Mouse (Mus musculus) lung, embryonic 16.5 days (tissue): ENCODE results near the gene Slc25a5. TPM values are rescaled to one million over a fixed set of nuclear protein-coding genes. Genes with fewer than 3 reads are reported as not detected.
"Not testable (repeated sequence)": the region's sequence is repeated elsewhere in the genome, so short reads cannot be mapped to it uniquely, and the experiment has no call there.

Experiments used
- ATAC-seq: fragments of 200-750 bp; cut with Nextera tagmentation; 2 replicates; pipeline ENCODE4 v1.8.0; 2017; ENCODE audit warnings: low read depth, mild to moderate bottlenecking, moderate library complexity
- H3K27ac ChIP-seq: fragments of 300-500 bp; sonication (generic); 2 replicates; pipeline ENCODE4 v1.5.1; 2014; ENCODE audit warnings: mild to moderate bottlenecking, control low read depth, low read length
- H3K27me3 ChIP-seq: fragments of 300-500 bp; sonication (generic); 2 replicates; pipeline ENCODE4 v1.6.1; 2014; ENCODE audit warnings: low read depth, low read length, mixed read lengths; ENCODE audit not compliant: control insufficient read depth, insufficient read depth
- H3K36me3 ChIP-seq: fragments of 300-500 bp; sonication (generic); 2 replicates; pipeline ENCODE4 v1.6.1; 2014; ENCODE audit warnings: low read length; ENCODE audit not compliant: control insufficient read depth, insufficient read depth
- H3K4me1 ChIP-seq: fragments of 300-500 bp; sonication (generic); replicated peaks from 2 replicates; pipeline ENCODE4 v1.6.1; 2014; ENCODE audit warnings: low read length, mixed read lengths; ENCODE audit not compliant: control insufficient read depth, insufficient read depth
- H3K4me2 ChIP-seq: fragments of 300-500 bp; sonication (generic); 2 replicates; pipeline ENCODE4 v1.6.1; 2014; ENCODE audit warnings: low read depth, low read length, control low read depth
- H3K4me3 ChIP-seq: fragments of 300-500 bp; sonication (generic); 2 replicates; pipeline ENCODE4 v1.5.1; 2014; ENCODE audit warnings: mild to moderate bottlenecking, low read length, control low read depth
- H3K9ac ChIP-seq: fragments of 300-500 bp; sonication (generic); 2 replicates; pipeline ENCODE4 v1.6.1; 2014; ENCODE audit warnings: low read length, control low read depth
- H3K9me3 ChIP-seq: fragments of 300-500 bp; sonication (generic); 2 replicates; pipeline ENCODE4 v1.6.1; 2016; ENCODE audit warnings: low read length; ENCODE audit not compliant: control insufficient read depth
- WGBS: fragments of 180-500 bp; shearing (Covaris S2); extraction: QIAGEN DNeasy Blood & Tissue Kit; methylation state at CpG from one replicate; pipeline ENCODE4 v1.1.7; 2014; 5-methylcytosine and 5-hydroxymethylcytosine counted together
- polyA plus RNA-seq: library from polyadenylated mRNA; unstranded; fragments of >200 nt; fragmentation: Nextera tagmentation; extraction: Ambion mirVana; gene quantifications from 2 replicates; pipeline ENCODE4 v1.2.1, GENCODE M21; 2015

The Slc25a5 gene
- polyA plus RNA-seq, 1 experiment from 2014 or later = 576 TPM

DNA sequence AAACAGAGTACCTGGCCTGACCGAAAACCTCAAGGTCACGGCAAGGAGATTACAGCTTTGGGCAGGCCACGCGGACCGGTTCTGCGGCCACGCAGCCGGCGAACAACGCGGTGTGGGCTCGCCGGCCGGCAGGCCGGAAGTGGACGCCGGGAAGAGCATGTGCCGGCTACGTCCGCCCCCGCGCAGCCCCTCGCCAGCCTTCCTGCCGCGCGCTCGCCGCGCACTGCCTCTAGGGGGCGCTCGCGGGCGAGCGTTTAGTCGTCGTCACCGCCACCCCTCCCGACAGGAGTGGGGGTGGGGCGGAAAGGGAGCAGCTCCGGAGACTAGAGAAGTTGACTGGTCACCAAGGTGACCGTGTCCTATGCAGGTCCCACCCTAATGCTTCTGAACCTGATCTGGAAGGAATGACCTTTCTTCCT is 721 bp downstream of the Slc25a5 start:
- Histone ChIP-seq H3K27ac (peak overlapping the region; percentile 91), H3K9me3 (no peaks in the 10 kb centered on the region), H3K9ac (peak overlapping the region; percentile 73), H3K27me3 (no peaks in the 10 kb centered on the region), H3K4me2 (peak overlapping the region; percentile 57), H3K4me1 (no peaks in the 10 kb centered on the region), H3K36me3 (peaks cover 4% of the 10 kb centered on the region), H3K4me3 (peak overlapping the region; percentile 66)
- peak; percentile 89 for ATAC-seq
- 12% methylated on average over 34 of the region's 41 CpGs for WGBS

- ATAC-seq, H3K36me3 ChIP-seq, H3K4me1 ChIP-seq, H3K27me3 ChIP-seq, H3K9me3 ChIP-seq: not testable (repeated sequence)
- peak overlapping the region; percentile 91 for H3K27ac ChIP-seq
- WGBS = 54% methylated on average over 8 of the region's 8 CpGs
- peak overlapping the region; percentile 73 for H3K9ac ChIP-seq
- H3K4me2 ChIP-seq = peak overlapping the region; percentile 57
- H3K4me3 ChIP-seq = peak overlapping the region; percentile 66
Measured at GRCm38 (mm10) chrX:36796734-36797133, 1.3 kb downstream of the Slc25a5 start.

- Histone ChIP-seq H3K4me1 (no peaks in the 10 kb centered on the region), H3K36me3 (peaks cover 4% of the 10 kb centered on the region), H3K27me3 (no peaks in the 10 kb centered on the region), H3K4me3 (no peak overlapping the region), H3K4me2 (no peak overlapping the region), H3K9ac (no peak overlapping the region), H3K27ac (no peak overlapping the region), H3K9me3 (no peaks in the 10 kb centered on the region)
- ATAC-seq = no peak
- WGBS = 43% methylated on average over 6 of the region's 6 CpGs
Measured at GRCm38 (mm10) chrX:36799131-36799879, 3.9 kb downstream of the Slc25a5 start.

DNA sequence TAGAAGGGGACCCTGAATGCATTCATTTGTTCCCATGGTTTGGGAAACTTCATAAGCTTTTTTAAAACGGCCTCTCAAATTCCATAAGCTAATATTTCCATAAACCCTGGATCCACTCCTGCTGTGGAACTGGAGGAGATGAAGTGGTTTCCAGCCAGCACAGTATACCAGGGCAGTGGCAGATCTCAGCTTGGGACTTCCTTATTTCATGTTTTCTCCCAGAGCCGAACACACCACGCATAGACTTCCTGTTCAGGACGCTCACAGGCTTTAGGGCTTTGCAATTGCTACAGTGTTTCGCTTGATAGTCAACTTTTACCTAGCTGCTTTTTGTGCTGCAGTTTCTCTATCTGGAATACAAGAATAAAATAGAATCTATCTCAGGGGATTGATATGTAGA is 7.7 kb downstream of the Slc25a5 start:
- Histone ChIP-seq H3K4me1 (0 out of 2 replicates have a peak, but pooled peaks cover 4% of the 10 kb centered on the region), H3K4me2 (no peak overlapping the region), H3K9ac (no peak overlapping the region), H3K4me3 (no peak overlapping the region), H3K9me3 (no peaks in the 10 kb centered on the region), H3K27me3 (no peaks in the 10 kb centered on the region), H3K36me3 (no peaks in the 10 kb centered on the region), H3K27ac (no peak overlapping the region)
- WGBS = 63% methylated on average over 5 of the region's 5 CpGs
- no peak for ATAC-seq

GRCm38 (mm10) chrX:36804196-36804595 is 8.7 kb downstream of the Slc25a5 start:
- peak; percentile 65 for ATAC-seq
- H3K4me1 ChIP-seq = 0 out of 2 replicates have a peak, but pooled peaks cover 4% of the 10 kb centered on the region
- H3K27ac ChIP-seq = peak overlapping the region; percentile 37; the same call in 1 of the 2 replicates
- H3K4me3 ChIP-seq = no peak overlapping the region
- no peaks in the 10 kb centered on the region for H3K27me3 ChIP-seq
- no peaks in the 10 kb centered on the region for H3K36me3 ChIP-seq
- no peak overlapping the region for H3K4me2 ChIP-seq
- no peaks in the 10 kb centered on the region for H3K9me3 ChIP-seq
- 45% methylated on average over 5 of the region's 5 CpGs for WGBS
- H3K9ac ChIP-seq = no peak overlapping the region

- Histone ChIP-seq H3K9ac (no peak overlapping the region), H3K4me2 (no peak overlapping the region), H3K27ac (no peak overlapping the region), H3K4me3 (no peak overlapping the region), H3K4me1 (0 out of 2 replicates have a peak, but pooled peaks cover 4% of the 10 kb centered on the region), H3K36me3 (no peaks in the 10 kb centered on the region), H3K27me3 (no peaks in the 10 kb centered on the region), H3K9me3 (no peaks in the 10 kb centered on the region)
- 68% methylated on average over 5 of the region's 5 CpGs for WGBS
- ATAC-seq = no peak
Measured at GRCm38 (mm10) chrX:36805466-36806235, 10.2 kb downstream of the Slc25a5 start.

DNA sequence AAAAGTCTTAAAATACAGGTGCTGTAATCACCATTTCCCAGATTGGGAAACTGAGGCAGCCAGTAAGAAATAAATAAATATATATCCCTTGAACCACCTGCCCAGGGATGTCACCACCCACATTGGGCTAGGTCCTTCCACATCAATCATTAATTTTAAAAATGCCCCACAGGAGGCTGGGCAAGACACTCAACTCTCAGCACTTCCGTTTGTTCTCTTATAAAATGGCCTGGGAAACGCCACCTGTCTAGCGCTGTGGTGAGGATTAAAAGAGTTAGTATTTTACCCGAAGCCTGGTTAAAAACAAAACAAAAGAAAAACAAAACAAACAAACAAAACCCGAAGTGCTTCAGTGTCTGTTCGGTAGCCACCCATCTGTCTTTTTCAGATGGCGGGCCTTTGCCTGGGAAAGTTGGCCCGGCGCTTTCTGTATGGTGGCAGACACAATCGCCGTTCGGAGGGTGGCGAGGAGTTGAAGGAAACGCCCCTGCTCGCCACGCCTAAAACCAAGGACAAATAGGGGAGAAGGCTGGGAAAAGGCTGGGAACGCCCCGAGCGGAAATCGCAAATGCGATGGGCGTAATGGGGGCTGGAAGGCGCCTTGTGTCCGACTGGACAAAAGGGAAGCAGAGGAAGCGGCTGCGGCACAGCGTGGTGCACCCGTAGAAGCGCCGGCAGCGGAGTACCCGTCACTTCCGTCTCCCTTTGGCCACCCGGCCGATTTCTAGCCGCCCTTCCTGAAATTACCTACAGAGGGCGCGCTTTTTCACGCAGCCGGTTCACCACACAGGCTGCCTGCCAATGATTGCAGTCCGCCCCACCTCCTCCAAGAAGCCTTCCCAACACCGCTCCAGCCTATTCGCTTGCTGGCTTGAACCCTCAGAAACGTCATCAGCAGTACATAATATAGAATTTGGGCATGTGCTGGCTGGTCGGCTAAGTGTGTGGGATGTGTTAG is 12.2 kb downstream of the Slc25a5 start:
- H3K9ac ChIP-seq = peak overlapping the region; percentile 43; the same call in 1 of the 2 replicates
- 11% methylated on average over 45 of the region's 45 CpGs for WGBS
- peak; percentile 91 for ATAC-seq

GRCm38 (mm10) chrX:36808318-36808683 is 12.8 kb downstream of the Slc25a5 start:
- H3K27ac ChIP-seq = peak overlapping the region; percentile 77
- no peaks in the 10 kb centered on the region for H3K9me3 ChIP-seq
- H3K36me3 ChIP-seq = no peaks in the 10 kb centered on the region
- H3K27me3 ChIP-seq = no peaks in the 10 kb centered on the region
- H3K4me2 ChIP-seq = peak overlapping the region; percentile 59
- WGBS = 40% methylated on average over 6 of the region's 6 CpGs
- H3K4me1 ChIP-seq = 0 out of 2 replicates have a peak, but pooled peaks cover 4% of the 10 kb centered on the region
- peak; percentile 15 for ATAC-seq
- H3K9ac ChIP-seq = no peak overlapping the region
- H3K4me3 ChIP-seq = peak overlapping the region; percentile 46

More for the DNA sequence above, 12.2 kb downstream of the Slc25a5 start:
- no peaks in the 10 kb centered on the region for H3K9me3 ChIP-seq
- no peaks in the 10 kb centered on the region for H3K36me3 ChIP-seq
- peak overlapping the region; percentile 46 for H3K4me3 ChIP-seq
- H3K4me2 ChIP-seq = peak overlapping the region; percentile 59
- H3K27ac ChIP-seq = peak overlapping the region; percentile 77
- H3K4me1 ChIP-seq = 0 out of 2 replicates have a peak, but pooled peaks cover 4% of the 10 kb centered on the region
- H3K27me3 ChIP-seq = no peaks in the 10 kb centered on the region
